Mouse (Mus musculus): ENCODE measurements at regions not wholly inside any gene's neighbourhood (a gene's known extent, or its start where the extent isn't known, plus 50 kb on each side); places are given as distances from the start of the nearest gene placed in this dataset.
"Not testable (repeated sequence)": the region's sequence is repeated elsewhere in the genome, so short reads cannot be mapped to it uniquely, and the experiment has no call there.

DNA sequence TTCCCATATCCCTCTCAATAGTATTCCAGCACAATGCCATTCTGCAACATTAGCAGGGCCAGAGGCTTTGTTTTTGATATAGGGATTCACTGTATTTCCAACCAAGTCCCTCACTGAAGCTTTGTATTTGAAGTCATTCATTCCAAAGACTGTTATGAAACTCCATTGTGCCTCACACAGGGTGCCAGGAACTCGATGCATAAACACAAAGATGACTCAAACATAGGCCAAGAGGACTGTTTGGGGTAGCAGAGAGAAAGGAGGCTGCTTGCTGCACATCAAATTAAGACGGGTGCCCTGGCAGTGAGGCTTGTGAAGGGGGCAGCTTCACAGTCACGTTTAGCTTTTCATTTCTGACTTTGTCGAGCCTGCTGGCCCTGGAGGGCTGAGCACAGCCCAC is 75.1 kb upstream of the Fam78b start:
- Histone ChIP-seq H3K27me3 (ENCODE audit: control insufficient read depth, insufficient read depth, insufficient read length) (no peaks in the 10 kb centered on the region), H3K4me3 (no peak overlapping the region), H3K79me2 (ENCODE audit: control insufficient read depth, insufficient read depth) (no peaks in the 10 kb centered on the region), H3ac (ENCODE audit: control insufficient read depth, insufficient read length) (no peak overlapping the region), H3K36me3 (ENCODE audit: control insufficient read depth, insufficient read depth) (no peaks in the 10 kb centered on the region), H3K4me2 (ENCODE audit: low read depth) (no peak overlapping the region)
- TF ChIP-seq POLR2A (IDR thresholded peaks at IDR 0.05; ENCODE audit: insufficient read length, low read depth) = no peak
- TF ChIP-seq REST (IDR thresholded peaks at IDR 0.05; ENCODE audit: insufficient read depth, insufficient read length) = no peak
- no peak for TF ChIP-seq USF1 (IDR thresholded peaks at IDR 0.05; ENCODE audit: low read depth)
- no peak for TF ChIP-seq TCF3 (IDR thresholded peaks at IDR 0.05; ENCODE audit: insufficient read length, low read depth)
- no peak for TF ChIP-seq TCF12 (IDR thresholded peaks at IDR 0.05; ENCODE audit: insufficient read depth, poor library complexity, severe bottlenecking)
- TF ChIP-seq MYOD1 (IDR thresholded peaks at IDR 0.05; ENCODE audit: control insufficient read depth in 1 of 3, insufficient read length in 2 of 3, low read depth in 2 of 3) = no peak
- TF ChIP-seq MYOG (IDR thresholded peaks at IDR 0.05; ENCODE audit: control insufficient read depth in 1 of 3, insufficient read depth in 1 of 3, insufficient read length in 2 of 3, low read depth in 2 of 3) = no peak
- no peak for TF ChIP-seq E2F4 (IDR thresholded peaks at IDR 0.05; ENCODE audit: insufficient read depth)
- no peak for TF ChIP-seq MAX (IDR thresholded peaks at IDR 0.05; ENCODE audit: low read depth)
- no peak for TF ChIP-seq CEBPB (IDR thresholded peaks at IDR 0.05; ENCODE audit: insufficient read depth, poor library complexity, severe bottlenecking)
- TF ChIP-seq POLR2AphosphoS2 (IDR thresholded peaks at IDR 0.05; ENCODE audit: insufficient read length, low read depth) = no peak
- no peak for TF ChIP-seq SRF (IDR thresholded peaks at IDR 0.05; ENCODE audit: control insufficient read depth, insufficient read length, low read depth)

- not testable (repeated sequence) for H3K27me3 ChIP-seq (ENCODE audit: control insufficient read depth, insufficient read depth, insufficient read length); H3K4me3 ChIP-seq; H3K4me2 ChIP-seq (ENCODE audit: low read depth); H3ac ChIP-seq (ENCODE audit: control insufficient read depth, insufficient read length); H3K79me2 ChIP-seq (ENCODE audit: control insufficient read depth, insufficient read depth); H3K36me3 ChIP-seq (ENCODE audit: control insufficient read depth, insufficient read depth)
These were observed 61.5 kb upstream of the Fam78b start for GRCm38 (mm10) chr1:166939744-166940143.

DNA sequence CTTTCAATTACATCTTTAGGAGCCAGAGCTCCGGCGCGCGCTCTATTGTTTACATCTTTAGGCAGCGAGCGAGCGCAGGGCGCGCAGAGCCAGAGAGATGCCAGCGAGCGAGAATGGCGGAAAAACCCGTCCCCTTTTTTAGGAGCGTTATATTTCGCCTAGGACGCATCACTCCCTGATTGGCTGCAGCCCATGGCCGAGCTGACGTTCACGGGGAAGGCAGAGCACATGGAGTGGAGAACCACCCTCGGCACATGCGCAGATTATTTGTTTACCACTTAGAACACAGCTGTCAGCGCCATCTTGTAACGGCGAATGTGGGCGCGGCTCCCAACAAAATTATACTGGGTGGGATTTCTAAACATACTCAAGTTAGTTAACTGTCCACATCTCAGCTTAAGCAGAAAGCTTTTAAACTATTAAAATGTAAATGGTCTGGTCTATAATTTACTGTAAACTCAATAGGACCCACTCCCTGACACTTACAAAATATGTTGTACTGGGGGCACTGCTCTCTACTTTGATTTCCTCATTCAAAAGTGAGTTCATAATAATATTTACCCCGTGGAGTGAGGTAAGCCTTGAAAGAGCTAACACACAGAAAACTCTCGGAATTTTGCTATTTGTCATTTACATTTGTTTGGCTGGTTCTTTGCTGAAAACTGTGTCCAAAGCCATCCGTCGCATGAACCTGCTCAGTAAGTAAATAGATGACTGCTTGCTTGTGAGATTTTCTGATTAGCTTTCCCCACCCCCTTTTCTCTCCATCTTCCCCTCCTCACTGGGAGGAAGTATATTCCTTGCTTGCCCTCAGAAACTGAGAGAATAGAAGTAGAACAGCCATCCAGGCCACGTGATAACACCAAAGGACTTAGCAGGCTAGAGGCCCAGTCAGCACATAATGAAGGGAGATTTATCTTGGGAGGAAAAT is 60.8 kb upstream of the Fam78b start:
- not testable (repeated sequence) for H3ac ChIP-seq (ENCODE audit: control insufficient read depth, insufficient read length); H3K4me3 ChIP-seq; H3K36me3 ChIP-seq (ENCODE audit: control insufficient read depth, insufficient read depth); H3K27me3 ChIP-seq (ENCODE audit: control insufficient read depth, insufficient read depth, insufficient read length); H3K79me2 ChIP-seq (ENCODE audit: control insufficient read depth, insufficient read depth); H3K4me2 ChIP-seq (ENCODE audit: low read depth)

- no peak overlapping the region for H3K4me3 ChIP-seq
- TF ChIP-seq POLR2AphosphoS2 (IDR thresholded peaks at IDR 0.05; ENCODE audit: insufficient read length, low read depth) (no peak), TCF12 (IDR thresholded peaks at IDR 0.05; ENCODE audit: insufficient read depth, poor library complexity, severe bottlenecking) (no peak), CEBPB (IDR thresholded peaks at IDR 0.05; ENCODE audit: insufficient read depth, poor library complexity, severe bottlenecking) (no peak), MAX (IDR thresholded peaks at IDR 0.05; ENCODE audit: low read depth) (no peak), MYOD1 (IDR thresholded peaks at IDR 0.05; ENCODE audit: control insufficient read depth in 1 of 3, insufficient read length in 2 of 3, low read depth in 2 of 3) (no peak)
- H3ac ChIP-seq (ENCODE audit: control insufficient read depth, insufficient read length) = no peak overlapping the region
- H3K4me2 ChIP-seq (ENCODE audit: low read depth) = no peak overlapping the region
- no peaks in the 10 kb centered on the region for H3K36me3 ChIP-seq (ENCODE audit: control insufficient read depth, insufficient read depth)
- H3K79me2 ChIP-seq (ENCODE audit: control insufficient read depth, insufficient read depth) = no peaks in the 10 kb centered on the region
- no peaks in the 10 kb centered on the region for H3K27me3 ChIP-seq (ENCODE audit: control insufficient read depth, insufficient read depth, insufficient read length)
These were observed 59.0 kb upstream of the Fam78b start for GRCm38 (mm10) chr1:166942201-166942600.

- no peaks in the 10 kb centered on the region for H3K79me2 ChIP-seq (ENCODE audit: control insufficient read depth, insufficient read depth)
- no peak overlapping the region for H3K4me2 ChIP-seq (ENCODE audit: low read depth)
- TF ChIP-seq TCF3 (IDR thresholded peaks at IDR 0.05; ENCODE audit: insufficient read length, low read depth) (no peak), USF1 (IDR thresholded peaks at IDR 0.05; ENCODE audit: low read depth) (no peak), TCF12 (IDR thresholded peaks at IDR 0.05; ENCODE audit: insufficient read depth, poor library complexity, severe bottlenecking) (no peak), POLR2AphosphoS2 (IDR thresholded peaks at IDR 0.05; ENCODE audit: insufficient read length, low read depth) (no peak), CEBPB (IDR thresholded peaks at IDR 0.05; ENCODE audit: insufficient read depth, poor library complexity, severe bottlenecking) (no peak), MYOD1 (IDR thresholded peaks at IDR 0.05; ENCODE audit: control insufficient read depth in 1 of 3, insufficient read length in 2 of 3, low read depth in 2 of 3) (peak in 2 of 3 experiments; percentile 6 to 64), MYOG (IDR thresholded peaks at IDR 0.05; ENCODE audit: control insufficient read depth in 1 of 3, insufficient read depth in 1 of 3, insufficient read length in 2 of 3, low read depth in 2 of 3) (peak in 1 of 3 experiments; percentile 26), MAX (IDR thresholded peaks at IDR 0.05; ENCODE audit: low read depth) (no peak), SRF (IDR thresholded peaks at IDR 0.05; ENCODE audit: control insufficient read depth, insufficient read length, low read depth) (no peak), E2F4 (IDR thresholded peaks at IDR 0.05; ENCODE audit: insufficient read depth) (no peak), POLR2A (IDR thresholded peaks at IDR 0.05; ENCODE audit: insufficient read length, low read depth) (no peak)
- no peaks in the 10 kb centered on the region for H3K27me3 ChIP-seq (ENCODE audit: control insufficient read depth, insufficient read depth, insufficient read length)
- no peak overlapping the region for H3K4me3 ChIP-seq
- H3ac ChIP-seq (ENCODE audit: control insufficient read depth, insufficient read length) = no peak overlapping the region
- no peaks in the 10 kb centered on the region for H3K36me3 ChIP-seq (ENCODE audit: control insufficient read depth, insufficient read depth)
These were observed 56.7 kb upstream of the Fam78b start for GRCm38 (mm10) chr1:166944540-166944939.

Data from myocyte (in vitro differentiated cells).